Mouse (Mus musculus) lung, adult 2 months (tissue): Measurements from ENCODE around the gene Crocc2.
"Not testable (repeated sequence)": the region's sequence is repeated elsewhere in the genome, so short reads cannot be mapped to it uniquely, and the experiment has no call there.

Source experiments
- CTCF ChIP-seq: fragments of 200-500 bp; IDR thresholded peaks from 2 replicates; pipeline ENCODE4 v1.5.1; 2011; ENCODE audit warnings: mild to moderate bottlenecking, low read length, control low read depth; ENCODE audit not compliant: insufficient read depth
- POLR2A ChIP-seq: fragments of 200-500 bp; IDR thresholded peaks from 2 replicates; pipeline ENCODE4 v1.6.1; 2011; ENCODE audit warnings: low read depth, mild to moderate bottlenecking, control low read depth, low read length, borderline replicate concordance; ENCODE audit errors: extremely low read depth

GRCm38 (mm10) chr1:93197454-93197853 is 28.9 kb downstream of the Crocc2 start:
- TF ChIP-seq CTCF, POLR2A: not testable (repeated sequence)
